Mouse (Mus musculus) myocyte (in vitro differentiated cells): ENCODE results near the gene Nlrp9b. TPM values are rescaled to one million over a fixed set of nuclear protein-coding genes. Genes with fewer than 3 reads are reported as not detected.

Experiments
- polyA plus RNA-seq: library from polyadenylated mRNA; unstranded; fragments of >200 nt; fragmentation: generic; extraction: Trizol; gene quantifications from one replicate; pipeline ENCODE4 v1.2.1, GENCODE M21; 2012; ENCODE audit warnings: missing spikeins

Nlrp9b gene
- polyA plus RNA-seq, 1 experiment: not detected

Other genes with a start within 250 kb of the Nlrp9b start
- gene Nectin2, start 241.0 kb upstream of the Nlrp9b start, polyA plus RNA-seq: 27.1 TPM
- 29.3 TPM for gene Bcam, start 220.4 kb upstream of the Nlrp9b start, polyA plus RNA-seq
- 0.90 TPM for gene Cblc, start 194.7 kb upstream of the Nlrp9b start, polyA plus RNA-seq
- gene Bcl3, start 168.7 kb upstream of the Nlrp9b start, polyA plus RNA-seq: 19.2 TPM
- gene Gm19345, start 139.5 kb upstream of the Nlrp9b start, polyA plus RNA-seq: 0.05 TPM
- 0.02 TPM for gene Ceacam16, start 130.2 kb upstream of the Nlrp9b start, polyA plus RNA-seq
- gene Ceacam19, start 103.5 kb upstream of the Nlrp9b start, polyA plus RNA-seq: 0.01 TPM
- 39.7 TPM for gene Pvr, start 70.3 kb upstream of the Nlrp9b start, polyA plus RNA-seq
- 0.11 TPM for gene Igsf23, start 40.7 kb upstream of the Nlrp9b start, polyA plus RNA-seq
- gene Ceacam20, start 26.1 kb upstream of the Nlrp9b start, polyA plus RNA-seq: not detected
- gene Vmn1r91, start 108.2 kb downstream of the Nlrp9b start, polyA plus RNA-seq: not detected
- not detected for gene Gm16442, start 131.1 kb downstream of the Nlrp9b start, polyA plus RNA-seq
- not detected for gene Vmn1r93, start 147.6 kb downstream of the Nlrp9b start, polyA plus RNA-seq
- gene Vmn1r94, start 176.9 kb downstream of the Nlrp9b start, polyA plus RNA-seq: not detected
- not detected for gene Vmn1r95, start 202.2 kb downstream of the Nlrp9b start, polyA plus RNA-seq
- gene Gm6164, start 214.1 kb downstream of the Nlrp9b start, polyA plus RNA-seq: not detected
- gene Gm4498, start 242.4 kb downstream of the Nlrp9b start, polyA plus RNA-seq: not detected